Mouse (Mus musculus) CH12.LX (cell line): ENCODE results near the gene Hax1. TPM values are rescaled to one million over a fixed set of nuclear protein-coding genes. Genes with fewer than 3 reads are reported as not detected.
A peak's percentile ranks its signal among the peaks of the same experiment; 100 is the strongest.

Experiments
- DNase-seq: peaks from one replicate; pipeline ENCODE4 v3.0.0-alpha.2; 2013; ENCODE audit errors: extremely low read depth
- H3K27ac ChIP-seq: 2 replicates; pipeline ENCODE4 v1.5.1; 2012; ENCODE audit warnings: low read depth, mild to moderate bottlenecking, control low read depth, moderate library complexity; ENCODE audit not compliant: insufficient read depth
- H3K27me3 ChIP-seq: replicated peaks from 2 replicates; pipeline ENCODE3; 2012; ENCODE audit warnings: inconsistent platforms
- H3K36me3 ChIP-seq, 2 experiments: replicated peaks in 1 of 2; 2 replicates each; pipeline versions ENCODE3 to v1.6.1; 2012; ENCODE audit warnings: inconsistent platforms in 1 of 2, low read length in 1 of 2, mild to moderate bottlenecking in 1 of 2, mixed read lengths in 1 of 2, moderate library complexity in 1 of 2; ENCODE audit not compliant: control insufficient read depth in 1 of 2, insufficient read depth in 1 of 2
- H3K4me1 ChIP-seq, 2 experiments: 2 replicates each; pipeline ENCODE4 v1.6.1; 2012; ENCODE audit warnings: inconsistent platforms in 1 of 2, moderate library complexity in 1 of 2; ENCODE audit not compliant: insufficient read depth in 2 of 2, control insufficient read depth in 1 of 2
- H3K4me2 ChIP-seq: 2 replicates; pipeline ENCODE4 v1.6.1; 2012; ENCODE audit warnings: low read depth, mild to moderate bottlenecking, control low read depth; ENCODE audit not compliant: poor library complexity, insufficient read depth, severe bottlenecking
- H3K4me3 ChIP-seq, 3 experiments: fragments of 150-350 bp in 1 of 3; sonication (generic) in 1 of 3; replicated peaks in 1 of 3; 2 replicates each; pipeline versions ENCODE3 to v1.5.1; 2011 to 2012; ENCODE audit warnings: low read depth in 2 of 3, low read length in 2 of 3, mild to moderate bottlenecking in 2 of 3, moderate library complexity in 2 of 3, control low read depth in 1 of 3, improper control_type of control experiment in 1 of 3, inconsistent platforms in 1 of 3, mixed read lengths in 1 of 3; ENCODE audit not compliant: poor library complexity in 1 of 3
- H3K79me2 ChIP-seq: replicated peaks from 2 replicates; pipeline ENCODE4 v1.6.1; 2012; ENCODE audit warnings: mild to moderate bottlenecking, moderate library complexity; ENCODE audit not compliant: control insufficient read depth, poor library complexity, insufficient read depth, severe bottlenecking; ENCODE audit errors: extremely low read depth
- H3K9ac ChIP-seq: 2 replicates; pipeline ENCODE4 v1.6.1; 2012; ENCODE audit warnings: low read depth, mild to moderate bottlenecking, control low read depth, moderate library complexity; ENCODE audit not compliant: insufficient read depth
- H3K9me3 ChIP-seq: replicated peaks from 2 replicates; pipeline ENCODE3; 2012; ENCODE audit warnings: low read length, inconsistent platforms, mixed read lengths
- CHD1 ChIP-seq: IDR thresholded peaks from 2 replicates; pipeline ENCODE4 v1.6.1; 2012; ENCODE audit warnings: low read depth, low read length, improper control_type of control experiment, inconsistent platforms
- CTCF ChIP-seq, 2 experiments: IDR thresholded peaks in 1 of 2; conservative IDR thresholded peaks in 1 of 2; 2 replicates each; pipeline ENCODE4 v1.5.1; 2011 to 2012; ENCODE audit warnings: low read depth in 2 of 2, low read length in 2 of 2, improper control_type of control experiment in 1 of 2, inconsistent platforms in 1 of 2, mild to moderate bottlenecking in 1 of 2, moderate library complexity in 1 of 2
- ELF1 ChIP-seq: IDR thresholded peaks from 2 replicates; pipeline ENCODE4 v1.6.1; 2014; ENCODE audit warnings: low read depth, mild to moderate bottlenecking, inconsistent platforms, low read length, improper control_type of control experiment
- HCFC1 ChIP-seq: IDR thresholded peaks from 2 replicates; pipeline ENCODE4 v1.6.1; 2012; ENCODE audit warnings: low read depth, mild to moderate bottlenecking, inconsistent platforms, low read length, improper control_type of control experiment
- JUN ChIP-seq: IDR thresholded peaks from 2 replicates; pipeline ENCODE4 v1.6.1; 2011; ENCODE audit warnings: low read depth, mild to moderate bottlenecking, low read length, improper control_type of control experiment, moderate library complexity; ENCODE audit not compliant: insufficient read depth
- MEF2A ChIP-seq: IDR thresholded peaks from 2 replicates; pipeline ENCODE4 v1.6.1; 2014; ENCODE audit warnings: low read depth, mild to moderate bottlenecking, inconsistent platforms, low read length, improper control_type of control experiment, borderline replicate concordance
- NRF1 ChIP-seq: IDR thresholded peaks from 2 replicates; pipeline ENCODE4 v1.6.1; 2014; ENCODE audit warnings: low read depth, mild to moderate bottlenecking, inconsistent platforms, low read length, improper control_type of control experiment, moderate library complexity
- POLR2AphosphoS2 ChIP-seq: IDR thresholded peaks from 2 replicates; pipeline ENCODE4 v1.6.1; 2011; ENCODE audit warnings: low read depth, low read length, improper control_type of control experiment
- RAD21 ChIP-seq: IDR thresholded peaks from 2 replicates; pipeline ENCODE4 v1.6.1; 2011; ENCODE audit warnings: low read depth, mild to moderate bottlenecking, low read length, improper control_type of control experiment, moderate library complexity
- RCOR1 ChIP-seq: conservative IDR thresholded peaks from 2 replicates; pipeline ENCODE4 v1.6.1; 2012; ENCODE audit warnings: low read depth, mild to moderate bottlenecking, inconsistent platforms, low read length, improper control_type of control experiment
- SMC3 ChIP-seq: IDR thresholded peaks from 2 replicates; pipeline ENCODE4 v1.6.1; 2011; ENCODE audit warnings: low read depth, low read length, improper control_type of control experiment
- TBP ChIP-seq: conservative IDR thresholded peaks from 2 replicates; pipeline ENCODE4 v1.6.1; 2011; ENCODE audit warnings: low read depth, low read length, improper control_type of control experiment
- TCF12 ChIP-seq: IDR thresholded peaks from 2 replicates; pipeline ENCODE4 v1.6.1; 2014; ENCODE audit warnings: low read depth, mild to moderate bottlenecking, inconsistent platforms, low read length, improper control_type of control experiment
- USF2 ChIP-seq: conservative IDR thresholded peaks from 2 replicates; pipeline ENCODE4 v1.6.1; 2011; ENCODE audit warnings: low read depth, low read length, improper control_type of control experiment
- ZKSCAN1 ChIP-seq: IDR thresholded peaks from 2 replicates; pipeline ENCODE4 v1.6.1; 2012; ENCODE audit warnings: low read depth, inconsistent platforms, low read length, improper control_type of control experiment, borderline replicate concordance
- dilution Hi-C: fragments of 300-500 bp; cut with MboI; formaldehyde crosslinking; loops from 2 replicates; pipeline ENCODE4 v1.14.3; 2020; ENCODE audit warnings: low sequenced_read_pairs; ENCODE audit not compliant: extremely low pct_unique_long_range_greater_than_20kb, extremely low pct_ligation_motif_present
- in situ Hi-C: fragments of 300-500 bp; cut with MboI; formaldehyde crosslinking; loops from 3 replicates; pipeline ENCODE4 v1.14.3; 2019; ENCODE audit warnings: low sequenced_read_pairs, low pct_ligation_motif_present, low pct_unique_long_range_greater_than_20kb, mixed read lengths
- polyA plus RNA-seq: library from polyadenylated mRNA; unstranded; fragments of >175 nt; gene quantifications from 2 replicates; pipeline ENCODE4 v1.2.1, GENCODE M21; 2012; ENCODE audit warnings: low read depth; ENCODE audit not compliant: insufficient read length
- total RNA-seq, 2 experiments: library from RNA; depleted of rRNA; stranded (reverse); fragments of 300-350 nt in 1 of 2; fragments of >200 nt in 1 of 2; gene quantifications; 2 replicates each; pipeline ENCODE4 v1.2.3; 2012 to 2014

Hax1 gene
- total and polyA plus RNA-seq, 3 experiments = 302 to 353 (median 304) TPM

DNA sequence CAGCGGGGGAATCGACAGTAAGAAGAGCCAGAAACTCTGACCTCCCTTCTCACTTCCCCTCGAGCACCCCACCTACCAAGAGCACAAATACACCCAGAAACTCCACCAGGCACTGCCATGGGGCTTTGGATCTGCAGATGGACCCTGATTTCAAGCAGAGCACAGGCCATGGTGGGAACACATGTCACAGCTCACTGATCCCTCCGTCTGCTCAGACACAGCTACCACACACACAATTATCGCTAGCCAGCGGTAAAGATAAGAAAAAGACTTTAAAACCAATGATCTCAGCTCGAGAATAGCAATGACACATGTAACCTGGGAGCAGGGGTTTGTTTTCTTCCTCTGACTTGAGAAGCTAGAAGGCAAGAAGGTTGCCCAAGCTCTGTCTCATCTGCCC is 30.1 kb downstream of the Hax1 start:
- peaks cover 0 to 17% of the 10 kb centered on the region in 2 experiments for H3K36me3 ChIP-seq
- H3K4me1 ChIP-seq = peaks cover 7 to 32% of the 10 kb centered on the region in 2 experiments; a peak in 3 of 4 replicates
- dilution Hi-C loops = no loop called here
- no peaks in the 10 kb centered on the region for H3K79me2 ChIP-seq
- no peak overlapping the region for H3K9ac ChIP-seq
- no peak overlapping the region for H3K4me3 ChIP-seq
- H3K4me2 ChIP-seq = no peak overlapping the region
- no peak overlapping the region for H3K27ac ChIP-seq
- TF ChIP-seq TBP (no peak), CHD1 (no peak), RAD21 (no peak), CTCF (conservative IDR thresholded peaks at IDR 0.05 in 1 of 2, IDR thresholded peaks at IDR 0.05 in 1 of 2; ENCODE audit: low read depth in 2 of 2, low read length in 2 of 2) (no peak), ZKSCAN1 (no peak), RCOR1 (no peak), SMC3 (no peak), USF2 (no peak), JUN (no peak), MEF2A (no peak), POLR2AphosphoS2 (no peak), ELF1 (no peak), NRF1 (no peak), TCF12 (no peak)
- in situ Hi-C loops = loop anchor here (10.0 to 25.0 kb wide), 2 partner anchors 106 to 181 kb away; partner anchors contain the start of gene Tpm3
- no peak for DNase-seq
- H3K27me3 ChIP-seq = no peaks in the 10 kb centered on the region
- no peaks in the 10 kb centered on the region for H3K9me3 ChIP-seq

GRCm38 (mm10) chr3:89966946-89967345 is 31.6 kb downstream of the Hax1 start:
- Histone ChIP-seq H3K4me3 (no peak overlapping the region), H3K27ac (no peak overlapping the region), H3K27me3 (no peaks in the 10 kb centered on the region), H3K36me3 (peaks cover 0 to 17% of the 10 kb centered on the region in 2 experiments), H3K4me2 (no peak overlapping the region), H3K9ac (no peak overlapping the region), H3K9me3 (no peaks in the 10 kb centered on the region), H3K79me2 (peaks cover 12% of the 10 kb centered on the region), H3K4me1 (peaks cover 7 to 32% of the 10 kb centered on the region in 2 experiments; a peak in 3 of 4 replicates)
- dilution Hi-C loops (no loop called here), in situ Hi-C loops (loop anchor here (10.0 to 25.0 kb wide), 2 partner anchors 108 to 180 kb away; partner anchors contain the start of gene Tpm3)
- peak; percentile 65 for DNase-seq
- TF ChIP-seq CTCF (conservative IDR thresholded peaks at IDR 0.05 in 1 of 2, IDR thresholded peaks at IDR 0.05 in 1 of 2; ENCODE audit: low read depth in 2 of 2, low read length in 2 of 2) (peak; percentile 37 to 66), RAD21 (peak; percentile 33), HCFC1 (no peak), SMC3 (peak; percentile 36; the same call in 1 of the 2 replicates)
